Mouse (Mus musculus) macrophage (primary cell): Measurements from ENCODE around the gene Larp1. TPM values are rescaled to one million over a fixed set of nuclear protein-coding genes. Genes with fewer than 3 reads are reported as not detected.
A peak's percentile ranks its signal among the peaks of the same experiment; 100 is the strongest.

Source experiments
- H3K27ac ChIP-seq: fragments of 350-480 bp; formaldehyde crosslinking; 2 replicates; pipeline ENCODE4 v1.9.0; 2021
- H3K36me3 ChIP-seq: fragments of 350-480 bp; formaldehyde crosslinking; 2 replicates; pipeline ENCODE4 v1.9.0; 2021; ENCODE audit errors: inconsistent target
- H3K4me3 ChIP-seq: fragments of 350-480 bp; formaldehyde crosslinking; 2 replicates; pipeline ENCODE4 v1.9.0; 2021; ENCODE audit errors: inconsistent target
- H3K79me2 ChIP-seq: fragments of 350-480 bp; formaldehyde crosslinking; 2 replicates; pipeline ENCODE4 v1.9.0; 2021; ENCODE audit errors: inconsistent target
- WGBS: methylation state at CpG from one replicate; pipeline ENCODE4 v1.1.7; 2026; ENCODE audit warnings: inconsistent platforms; ENCODE audit not compliant: missing documents; 5-methylcytosine and 5-hydroxymethylcytosine counted together
- polyA plus RNA-seq: library from polyadenylated mRNA; stranded (reverse); fragments of 250-400 nt; gene quantifications from 3 replicates; pipeline ENCODE4 v1.2.4, GENCODE M21; 2018; ENCODE audit warnings: inconsistent platforms

The Larp1 gene
- polyA plus RNA-seq, 1 experiment from 2014 or later, result 59.1 TPM

- Histone ChIP-seq H3K36me3 (no peaks in the 10 kb centered on the region), H3K79me2 (no peaks in the 10 kb centered on the region), H3K4me3 (no peak overlapping the region), H3K27ac (no peak overlapping the region)
- 90% methylated on average over 16 of the region's 16 CpGs for WGBS
Measured at GRCm38 (mm10) chr11:57983480-57984342, 25.2 kb upstream of the Larp1 start.

GRCm38 (mm10) chr11:57984343-57984666 is 24.6 kb upstream of the Larp1 start:
- Histone ChIP-seq H3K36me3 (no peaks in the 10 kb centered on the region), H3K79me2 (no peaks in the 10 kb centered on the region), H3K27ac (no peak overlapping the region), H3K4me3 (no peak overlapping the region)
- 76% methylated on average over 3 of the region's 3 CpGs for WGBS

GRCm38 (mm10) chr11:57985485-57985884 is 23.4 kb upstream of the Larp1 start:
- Histone ChIP-seq H3K79me2 (no peaks in the 10 kb centered on the region), H3K36me3 (no peaks in the 10 kb centered on the region), H3K4me3 (no peak overlapping the region), H3K27ac (no peak overlapping the region)
- 93% methylated on average over 2 of the region's 3 CpGs for WGBS

- 85% methylated on average over 6 of the region's 6 CpGs for WGBS
- no peaks in the 10 kb centered on the region for H3K36me3 ChIP-seq
- H3K4me3 ChIP-seq, result no peak overlapping the region
- no peaks in the 10 kb centered on the region for H3K79me2 ChIP-seq
- no peak overlapping the region for H3K27ac ChIP-seq
Measured at GRCm38 (mm10) chr11:57986053-57986452, 22.8 kb upstream of the Larp1 start.

- Histone ChIP-seq H3K4me3 (no peak overlapping the region), H3K36me3 (no peaks in the 10 kb centered on the region), H3K79me2 (no peaks in the 10 kb centered on the region), H3K27ac (no peak overlapping the region)
- 95% methylated on average over 6 of the region's 6 CpGs for WGBS
Measured at GRCm38 (mm10) chr11:57986456-57986855, 22.4 kb upstream of the Larp1 start.

GRCm38 (mm10) chr11:57986861-57987260 is 22.0 kb upstream of the Larp1 start:
- H3K36me3 ChIP-seq, result no peaks in the 10 kb centered on the region
- no peak overlapping the region for H3K27ac ChIP-seq
- H3K4me3 ChIP-seq, result no peak overlapping the region
- WGBS, result 92% methylated on average over 7 of the region's 7 CpGs
- no peaks in the 10 kb centered on the region for H3K79me2 ChIP-seq

GRCm38 (mm10) chr11:57998168-57998567 is 10.7 kb upstream of the Larp1 start:
- 54% methylated on average over 7 of the region's 7 CpGs for WGBS
- Histone ChIP-seq H3K4me3 (no peak overlapping the region), H3K36me3 (no peaks in the 10 kb centered on the region), H3K79me2 (no peaks in the 10 kb centered on the region), H3K27ac (no peak overlapping the region)

- H3K27ac ChIP-seq, result no peak overlapping the region
- H3K4me3 ChIP-seq, result no peak overlapping the region
- H3K36me3 ChIP-seq, result no peaks in the 10 kb centered on the region
- H3K79me2 ChIP-seq, result no peaks in the 10 kb centered on the region
- WGBS, result 62% methylated on average over 1 of the region's 1 CpGs
Measured at GRCm38 (mm10) chr11:57998872-57999271, 10.0 kb upstream of the Larp1 start.

- Histone ChIP-seq H3K79me2 (no peaks in the 10 kb centered on the region), H3K4me3 (no peak overlapping the region), H3K36me3 (no peaks in the 10 kb centered on the region), H3K27ac (no peak overlapping the region)
- 87% methylated on average over 8 of the region's 8 CpGs for WGBS
Measured at GRCm38 (mm10) chr11:58003126-58003525, 5.7 kb upstream of the Larp1 start.

GRCm38 (mm10) chr11:58003734-58004133 is 5.1 kb upstream of the Larp1 start:
- no peaks in the 10 kb centered on the region for H3K79me2 ChIP-seq
- H3K4me3 ChIP-seq, result no peak overlapping the region
- no peaks in the 10 kb centered on the region for H3K36me3 ChIP-seq
- 94% methylated on average over 6 of the region's 6 CpGs for WGBS
- H3K27ac ChIP-seq, result no peak overlapping the region

GRCm38 (mm10) chr11:58005110-58005509 is 3.8 kb upstream of the Larp1 start:
- no peak overlapping the region for H3K27ac ChIP-seq
- H3K4me3 ChIP-seq, result no peak overlapping the region
- H3K79me2 ChIP-seq, result peaks cover 1% of the 10 kb centered on the region; the same call in 1 of the 2 replicates
- H3K36me3 ChIP-seq, result no peaks in the 10 kb centered on the region

- peak overlapping the region; percentile 45 for H3K4me3 ChIP-seq
- no peaks in the 10 kb centered on the region for H3K36me3 ChIP-seq
- peaks cover 30% of the 10 kb centered on the region for H3K79me2 ChIP-seq
- WGBS, result 15% methylated on average over 5 of the region's 5 CpGs
- H3K27ac ChIP-seq, result peak overlapping the region; percentile 45
Measured at GRCm38 (mm10) chr11:58008013-58008412, 851 bp upstream of the Larp1 start.

- peak overlapping the region; percentile 45 for H3K27ac ChIP-seq
- H3K4me3 ChIP-seq, result peak overlapping the region; percentile 45
- H3K36me3 ChIP-seq, result no peaks in the 10 kb centered on the region
- WGBS, result 3% methylated on average over 58 of the region's 74 CpGs
- peaks cover 36% of the 10 kb centered on the region for H3K79me2 ChIP-seq
Measured at GRCm38 (mm10) chr11:58008437-58009050, 320 bp upstream of the Larp1 start.

GRCm38 (mm10) chr11:58009516-58010141 is 765 bp downstream of the Larp1 start:
- under 1% methylated on average over 78 of the region's 78 CpGs for WGBS
- Histone ChIP-seq H3K4me3 (peak overlapping the region; percentile 67), H3K79me2 (peaks cover 47% of the 10 kb centered on the region), H3K27ac (peak overlapping the region; percentile 78), H3K36me3 (no peaks in the 10 kb centered on the region)

- peak overlapping the region; percentile 67 for H3K4me3 ChIP-seq
- H3K36me3 ChIP-seq, result no peaks in the 10 kb centered on the region
- WGBS, result 3% methylated on average over 16 of the region's 16 CpGs
- peak overlapping the region; percentile 78 for H3K27ac ChIP-seq
- H3K79me2 ChIP-seq, result peaks cover 53% of the 10 kb centered on the region
Measured at GRCm38 (mm10) chr11:58010226-58010781, 1.4 kb downstream of the Larp1 start.
